Mouse (Mus musculus): Measurements from ENCODE around the gene Gpr50. TPM values are rescaled to one million over a fixed set of nuclear protein-coding genes. Genes with fewer than 3 reads are reported as not detected.

Gene Gpr50
- 2.1 and 2.6 TPM in 2 replicates for polyA plus RNA-seq (2012; rRNA removed)

GRCm38 (mm10) chrX:71663374-71663773, at the start of gene Gpr50:
TSS of gene Gpr50 (plus strand) at chrX:71663667.
- 43% methylated on average over 9 of the region's 9 CpGs for WGBS
- Histone ChIP-seq H3K4me3 (ENCODE audit: control insufficient read depth, insufficient read depth, low read length) (no peak within 1 kb of the TSS), H3K4me1 (replicated peaks; ENCODE audit: control insufficient read depth, insufficient read depth, low read length) (no peaks in the 10 kb centered on the region), H3K27ac (ENCODE audit: control insufficient read depth, insufficient read depth, low read length) (no peak within 1 kb of the TSS), H3K36me3 (ENCODE audit: control insufficient read depth, insufficient read depth, low read length) (no peaks in the 10 kb centered on the region), H3K27me3 (ENCODE audit: control insufficient read depth, insufficient read depth, low read length) (no peaks in the 10 kb centered on the region)
- TF ChIP-seq POLR2A (IDR thresholded peaks at IDR 0.05; ENCODE audit: control insufficient read depth, extremely low read depth, insufficient read depth, low read length, poor library complexity) (no peak), CTCF (IDR thresholded peaks at IDR 0.05; ENCODE audit: borderline replicate concordance, control insufficient read depth, extremely low read depth, insufficient read depth, low read length, poor library complexity) (no peak)
- no peak for DNase-seq

DNA sequence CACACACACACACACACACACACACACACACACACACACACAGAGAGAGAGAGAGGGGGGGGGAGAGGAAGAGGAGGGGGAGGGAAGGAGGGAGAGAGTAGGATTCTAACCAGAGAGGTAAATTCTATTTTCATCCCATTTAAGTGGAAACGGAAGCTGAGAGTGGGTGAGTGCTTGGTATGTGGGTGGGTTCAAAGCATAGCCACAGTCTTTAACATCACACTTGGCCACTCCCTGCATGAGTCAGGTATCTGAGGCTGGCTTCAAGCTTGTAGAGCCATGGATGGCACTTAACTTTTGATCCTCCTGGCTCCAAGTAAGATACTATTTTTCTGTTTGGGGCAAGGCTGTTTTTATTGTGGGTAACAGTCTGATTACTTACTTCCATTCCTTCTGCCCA, 41.2 kb upstream of the Gpr50 start:
- DNase-seq, result no peak
- H3K36me3 ChIP-seq (ENCODE audit: control insufficient read depth, insufficient read depth, low read length), result no peaks in the 10 kb centered on the region
- WGBS, result 0% methylated on average over 1 of the region's 1 CpGs
- peaks cover 2% of the 10 kb centered on the region; the same call in 1 of the 2 replicates for H3K4me1 ChIP-seq (replicated peaks; ENCODE audit: control insufficient read depth, insufficient read depth, low read length)
- H3K4me3 ChIP-seq (ENCODE audit: control insufficient read depth, insufficient read depth, low read length), result no peak overlapping the region
- no peak overlapping the region for H3K27ac ChIP-seq (ENCODE audit: control insufficient read depth, insufficient read depth, low read length)
- no peak for TF ChIP-seq POLR2A (IDR thresholded peaks at IDR 0.05; ENCODE audit: control insufficient read depth, extremely low read depth, insufficient read depth, low read length, poor library complexity)
- TF ChIP-seq CTCF (IDR thresholded peaks at IDR 0.05; ENCODE audit: borderline replicate concordance, control insufficient read depth, extremely low read depth, insufficient read depth, low read length, poor library complexity), result no peak
- H3K27me3 ChIP-seq (ENCODE audit: control insufficient read depth, insufficient read depth, low read length), result no peaks in the 10 kb centered on the region

DNA sequence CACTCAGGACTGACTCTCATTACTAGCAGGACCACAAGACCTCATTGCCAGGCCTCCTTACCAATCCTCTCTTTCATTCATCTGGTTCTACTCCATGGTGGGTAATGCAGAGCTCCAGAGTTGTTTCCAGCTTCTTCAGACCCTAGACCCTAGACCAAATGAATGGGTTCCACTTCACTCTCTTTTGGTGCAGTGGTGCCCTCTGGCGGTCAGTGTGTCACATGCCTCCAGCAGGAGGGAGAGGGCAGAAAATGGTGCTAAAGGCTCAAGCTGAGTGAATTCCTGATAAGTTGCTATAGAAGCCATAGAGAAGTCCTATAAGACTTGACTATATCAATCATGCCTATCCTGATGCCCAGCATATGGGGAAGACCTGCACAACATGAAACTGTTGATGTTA, 39.6 kb upstream of the Gpr50 start:
- Histone ChIP-seq H3K4me1 (replicated peaks; ENCODE audit: control insufficient read depth, insufficient read depth, low read length) (peaks cover 2% of the 10 kb centered on the region; the same call in 1 of the 2 replicates), H3K4me3 (ENCODE audit: control insufficient read depth, insufficient read depth, low read length) (no peak overlapping the region), H3K27ac (ENCODE audit: control insufficient read depth, insufficient read depth, low read length) (no peak overlapping the region), H3K27me3 (ENCODE audit: control insufficient read depth, insufficient read depth, low read length) (no peaks in the 10 kb centered on the region), H3K36me3 (ENCODE audit: control insufficient read depth, insufficient read depth, low read length) (no peaks in the 10 kb centered on the region)
- DNase-seq, result peak; percentile 23
- 0% methylated on average over 1 of the region's 1 CpGs for WGBS
- TF ChIP-seq CTCF (IDR thresholded peaks at IDR 0.05; ENCODE audit: borderline replicate concordance, control insufficient read depth, extremely low read depth, insufficient read depth, low read length, poor library complexity), result no peak
- no peak for TF ChIP-seq POLR2A (IDR thresholded peaks at IDR 0.05; ENCODE audit: control insufficient read depth, extremely low read depth, insufficient read depth, low read length, poor library complexity)

DNA sequence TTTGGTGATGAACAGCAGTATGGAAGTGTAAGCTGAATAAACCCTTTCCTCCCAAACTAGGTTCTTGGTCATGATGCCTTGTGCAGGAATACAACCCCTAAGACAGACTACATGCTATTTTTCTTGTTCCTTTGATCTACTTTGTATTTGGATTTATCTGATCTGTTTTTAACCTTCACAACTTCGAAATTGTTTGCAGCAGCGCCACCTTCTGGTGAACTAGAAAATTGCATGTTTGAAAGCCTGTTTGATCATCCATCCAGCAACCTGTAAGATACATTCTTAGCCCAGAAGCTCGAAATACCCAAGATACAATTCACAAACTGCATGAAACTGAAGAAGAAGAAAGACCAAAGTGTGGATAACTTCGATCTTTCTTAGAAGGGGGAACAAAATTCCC, 35.2 kb upstream of the Gpr50 start:
- H3K27ac ChIP-seq (ENCODE audit: control insufficient read depth, insufficient read depth, low read length), result no peak overlapping the region
- no peaks in the 10 kb centered on the region for H3K4me1 ChIP-seq (replicated peaks; ENCODE audit: control insufficient read depth, insufficient read depth, low read length)
- DNase-seq, result peak; percentile 33
- H3K36me3 ChIP-seq (ENCODE audit: control insufficient read depth, insufficient read depth, low read length), result no peaks in the 10 kb centered on the region
- 2% methylated on average over 4 of the region's 4 CpGs for WGBS
- no peak overlapping the region for H3K4me3 ChIP-seq (ENCODE audit: control insufficient read depth, insufficient read depth, low read length)
- H3K27me3 ChIP-seq (ENCODE audit: control insufficient read depth, insufficient read depth, low read length), result no peaks in the 10 kb centered on the region
- no peak for TF ChIP-seq CTCF (IDR thresholded peaks at IDR 0.05; ENCODE audit: borderline replicate concordance, control insufficient read depth, extremely low read depth, insufficient read depth, low read length, poor library complexity)
- TF ChIP-seq POLR2A (IDR thresholded peaks at IDR 0.05; ENCODE audit: control insufficient read depth, extremely low read depth, insufficient read depth, low read length, poor library complexity), result no peak

DNA sequence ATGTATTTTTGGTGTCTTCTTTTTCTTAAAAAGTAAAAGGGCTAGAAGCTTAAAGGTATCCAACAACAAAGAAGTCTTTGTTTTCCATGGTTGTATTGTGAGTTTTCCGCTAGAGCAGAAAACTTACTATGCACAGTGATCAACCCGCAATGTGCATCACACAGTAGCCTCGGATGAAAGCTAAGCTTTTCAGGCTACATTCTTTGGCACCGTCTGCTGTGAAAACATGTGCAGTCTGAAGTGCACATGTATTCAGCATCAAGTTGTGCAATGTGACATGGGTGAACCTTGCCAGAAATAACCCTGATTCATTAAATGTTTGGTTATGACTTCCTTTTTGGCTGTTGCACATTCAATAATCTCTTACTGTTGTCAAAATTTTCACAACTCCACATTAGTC, 32.8 kb upstream of the Gpr50 start:
- no peak overlapping the region for H3K4me3 ChIP-seq (ENCODE audit: control insufficient read depth, insufficient read depth, low read length)
- DNase-seq, result no peak
- no peaks in the 10 kb centered on the region for H3K27me3 ChIP-seq (ENCODE audit: control insufficient read depth, insufficient read depth, low read length)
- H3K27ac ChIP-seq (ENCODE audit: control insufficient read depth, insufficient read depth, low read length), result no peak overlapping the region
- H3K4me1 ChIP-seq (replicated peaks; ENCODE audit: control insufficient read depth, insufficient read depth, low read length), result no peaks in the 10 kb centered on the region
- 93% methylated on average over 4 of the region's 4 CpGs for WGBS
- TF ChIP-seq CTCF (IDR thresholded peaks at IDR 0.05; ENCODE audit: borderline replicate concordance, control insufficient read depth, extremely low read depth, insufficient read depth, low read length, poor library complexity), result no peak
- no peak for TF ChIP-seq POLR2A (IDR thresholded peaks at IDR 0.05; ENCODE audit: control insufficient read depth, extremely low read depth, insufficient read depth, low read length, poor library complexity)
- no peaks in the 10 kb centered on the region for H3K36me3 ChIP-seq (ENCODE audit: control insufficient read depth, insufficient read depth, low read length)

GRCm38 (mm10) chrX:71631130-71631529, 32.3 kb upstream of the Gpr50 start:
- 62% methylated on average over 1 of the region's 1 CpGs for WGBS
- DNase-seq, result no peak
- H3K27ac ChIP-seq (ENCODE audit: control insufficient read depth, insufficient read depth, low read length), result no peak overlapping the region
- H3K27me3 ChIP-seq (ENCODE audit: control insufficient read depth, insufficient read depth, low read length), result no peaks in the 10 kb centered on the region
- no peaks in the 10 kb centered on the region for H3K4me1 ChIP-seq (replicated peaks; ENCODE audit: control insufficient read depth, insufficient read depth, low read length)
- no peak overlapping the region for H3K4me3 ChIP-seq (ENCODE audit: control insufficient read depth, insufficient read depth, low read length)
- no peaks in the 10 kb centered on the region for H3K36me3 ChIP-seq (ENCODE audit: control insufficient read depth, insufficient read depth, low read length)
- TF ChIP-seq POLR2A (IDR thresholded peaks at IDR 0.05; ENCODE audit: control insufficient read depth, extremely low read depth, insufficient read depth, low read length, poor library complexity), result no peak
- TF ChIP-seq CTCF (IDR thresholded peaks at IDR 0.05; ENCODE audit: borderline replicate concordance, control insufficient read depth, extremely low read depth, insufficient read depth, low read length, poor library complexity), result no peak

DNA sequence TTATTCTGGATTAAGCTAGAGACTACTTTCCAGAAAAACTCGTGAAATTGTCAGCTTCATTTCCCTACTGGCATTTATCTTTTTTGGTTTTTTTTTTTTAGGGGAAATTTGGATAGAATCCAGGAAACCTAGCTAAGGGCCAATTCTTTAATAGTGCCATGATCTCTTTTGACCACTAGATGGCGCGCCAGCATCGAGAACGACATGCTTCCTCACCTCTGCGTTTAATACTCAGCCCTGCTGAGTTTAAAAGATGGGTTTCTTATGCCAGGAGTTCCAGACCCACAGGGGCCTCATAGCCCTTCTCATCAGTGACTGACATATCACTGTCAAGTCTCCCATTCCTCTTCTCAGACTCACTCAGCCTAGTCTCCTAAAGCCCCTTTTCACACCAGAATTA, 15.5 kb upstream of the Gpr50 start:
- Histone ChIP-seq H3K4me3 (ENCODE audit: control insufficient read depth, insufficient read depth, low read length) (no peak overlapping the region), H3K27ac (ENCODE audit: control insufficient read depth, insufficient read depth, low read length) (no peak overlapping the region), H3K27me3 (ENCODE audit: control insufficient read depth, insufficient read depth, low read length) (no peaks in the 10 kb centered on the region), H3K4me1 (replicated peaks; ENCODE audit: control insufficient read depth, insufficient read depth, low read length) (no peaks in the 10 kb centered on the region), H3K36me3 (ENCODE audit: control insufficient read depth, insufficient read depth, low read length) (no peaks in the 10 kb centered on the region)
- TF ChIP-seq CTCF (IDR thresholded peaks at IDR 0.05; ENCODE audit: borderline replicate concordance, control insufficient read depth, extremely low read depth, insufficient read depth, low read length, poor library complexity) (no peak), POLR2A (IDR thresholded peaks at IDR 0.05; ENCODE audit: control insufficient read depth, extremely low read depth, insufficient read depth, low read length, poor library complexity) (no peak)
- 2% methylated on average over 6 of the region's 6 CpGs for WGBS
- DNase-seq, result peak; percentile 7

Data from thymus, adult 2 months (tissue).